ENCODE assay signal across 7 mouse cellular contexts in genomic region chr2:119236682-119237209, GRCm38 (mm10). TPM values are rescaled to one million over a fixed set of nuclear protein-coding genes. Genes with fewer than 3 reads are reported as not detected.
DNase-seq lines count a peak whose midpoint lies in the region; ATAC-seq and TF ChIP-seq lines count a peak whose summit lies in the region.

No protein-coding gene starts in this region.

- TF ChIP-seq CTCF in lung, embryonic 14.5 days (IDR thresholded peaks at IDR 0.05; ENCODE audit: low read depth), result no peak

- WGBS in lung, embryonic 14.5 days, result 6% methylated on average over 24 of the region's 25 CpGs
- WGBS in embryonic facial prominence, embryonic 14.5 days, result 8% methylated on average over 15 of the region's 25 CpGs
- 5% methylated on average over 25 of the region's 25 CpGs for WGBS in intestine, embryonic 16.5 days
- WGBS in neural tube, embryonic 15.5 days, result 6% methylated on average over 25 of the region's 25 CpGs

- H3K9me3 ChIP-seq in lung, embryonic 14.5 days (ENCODE audit: low read depth, low read length), result no peaks in the 10 kb centered on the region
- H3K9me3 ChIP-seq in embryonic facial prominence, embryonic 14.5 days (ENCODE audit: control insufficient read depth, low read length), result no peaks in the 10 kb centered on the region
- no peaks in the 10 kb centered on the region for H3K9me3 ChIP-seq in intestine, embryonic 16.5 days (ENCODE audit: control insufficient read depth, low read length)
- no peaks in the 10 kb centered on the region for H3K9me3 ChIP-seq in neural tube, embryonic 15.5 days (replicated peaks)

- H3K27me3 ChIP-seq in lung, embryonic 14.5 days (ENCODE audit: insufficient read depth, low read length), result peaks cover 36% of the 10 kb centered on the region
- peaks cover 53% of the 10 kb centered on the region for H3K27me3 ChIP-seq in embryonic facial prominence, embryonic 14.5 days (replicated peaks; ENCODE audit: control insufficient read depth, insufficient read depth, low read length)
- H3K27me3 ChIP-seq in intestine, embryonic 16.5 days (replicated peaks; ENCODE audit: control insufficient read depth, insufficient read depth, low read length), result peaks cover 32% of the 10 kb centered on the region
- H3K27me3 ChIP-seq in neural tube, embryonic 15.5 days (replicated peaks), result peaks cover 64% of the 10 kb centered on the region

- H3K4me3 ChIP-seq in lung, embryonic 14.5 days (ENCODE audit: low read depth, low read length), result peak overlapping the region; percentile 53
- peak overlapping the region; percentile 50 for H3K4me3 ChIP-seq in embryonic facial prominence, embryonic 14.5 days (ENCODE audit: low read depth, low read length)
- H3K4me3 ChIP-seq in intestine, embryonic 16.5 days (ENCODE audit: low read length), result peak overlapping the region; percentile 63
- H3K4me3 ChIP-seq in neural tube, embryonic 15.5 days (replicated peaks), result peak overlapping the region; percentile 36

- no peaks in the 10 kb centered on the region for H3K36me3 ChIP-seq in lung, embryonic 14.5 days (ENCODE audit: insufficient read depth)
- H3K36me3 ChIP-seq in embryonic facial prominence, embryonic 14.5 days (ENCODE audit: control insufficient read depth, insufficient read depth, low read length), result no peaks in the 10 kb centered on the region
- no peaks in the 10 kb centered on the region for H3K36me3 ChIP-seq in intestine, embryonic 16.5 days (ENCODE audit: control insufficient read depth, insufficient read depth, low read length)
- H3K36me3 ChIP-seq in neural tube, embryonic 15.5 days, result no peaks in the 10 kb centered on the region

- no peaks in the 10 kb centered on the region for H3K4me1 ChIP-seq in lung, embryonic 14.5 days (ENCODE audit: insufficient read depth)
- H3K4me1 ChIP-seq in embryonic facial prominence, embryonic 14.5 days (ENCODE audit: control insufficient read depth, insufficient read depth, low read length), result no peaks in the 10 kb centered on the region
- H3K4me1 ChIP-seq in intestine, embryonic 16.5 days (ENCODE audit: control insufficient read depth, insufficient read depth, low read length), result peaks cover 7% of the 10 kb centered on the region; the same call in 1 of the 2 replicates
- peaks cover 14% of the 10 kb centered on the region for H3K4me1 ChIP-seq in neural tube, embryonic 15.5 days

- H3K27ac ChIP-seq in lung, embryonic 14.5 days (ENCODE audit: low read depth), result peak overlapping the region; percentile 34; the same call in 1 of the 2 replicates
- no peak overlapping the region for H3K27ac ChIP-seq in embryonic facial prominence, embryonic 14.5 days (replicated peaks; ENCODE audit: low read depth, low read length)
- peak overlapping the region; percentile 94 for H3K27ac ChIP-seq in intestine, embryonic 16.5 days (ENCODE audit: low read length)
- H3K27ac ChIP-seq in neural tube, embryonic 15.5 days (replicated peaks), result no peak overlapping the region

- peak overlapping the region; percentile 73 for H3K4me2 ChIP-seq in lung, embryonic 14.5 days
- H3K4me2 ChIP-seq in embryonic facial prominence, embryonic 14.5 days (ENCODE audit: low read depth, low read length), result peak overlapping the region; percentile 81
- peak overlapping the region; percentile 66 for H3K4me2 ChIP-seq in intestine, embryonic 16.5 days (ENCODE audit: low read depth, low read length)
- peak overlapping the region; percentile 57 for H3K4me2 ChIP-seq in neural tube, embryonic 15.5 days

- no peak; the same call in 1 of the 2 replicates for ATAC-seq in lung, embryonic 14.5 days (ENCODE audit: insufficient read depth)
- 0 out of 2 replicates have a peak, but pooled peaks have one; percentile 19 for ATAC-seq in embryonic facial prominence, embryonic 14.5 days (ENCODE audit: low read depth)
- peak; percentile 22; the same call in 1 of the 2 replicates for ATAC-seq in intestine, embryonic 16.5 days
- no peak for ATAC-seq in neural tube, embryonic 15.5 days (ENCODE audit: low FRiP score)
- no peak for ATAC-seq in megakaryocyte progenitor cell, adult 5-6 weeks (replicated peaks; ENCODE audit: poor library complexity)

- no peak for DNase-seq in lung, embryonic 14.5 days
- no peak for DNase-seq in lung, postnatal 36 days
- no peak for DNase-seq in embryonic facial prominence, embryonic 14.5 days (ENCODE audit: low spot score)
- no peak for DNase-seq in left cerebral cortex, adult 11 months (ENCODE audit: low spot score)

- H3K9ac ChIP-seq in lung, embryonic 14.5 days, result peak overlapping the region; percentile 45
- peak overlapping the region; percentile 58 for H3K9ac ChIP-seq in embryonic facial prominence, embryonic 14.5 days (ENCODE audit: low read depth, low read length)
- H3K9ac ChIP-seq in intestine, embryonic 16.5 days (ENCODE audit: low read depth, low read length), result peak overlapping the region; percentile 83
- 0 out of 2 replicates have a peak overlapping the region, but pooled peaks have one; percentile 8 for H3K9ac ChIP-seq in neural tube, embryonic 15.5 days (replicated peaks)

RNA-seq across cellular contexts. Expression of gene Spint1, which starts 0.4 kb away (rescaled TPM):
- polyA plus RNA-seq in lung, embryonic 14.5 days (2014; fragmentation: Nextera tagmentation; extraction: Ambion mirVana), result 25.4 and 25.5 TPM in 2 replicates
- polyA plus RNA-seq in embryonic facial prominence, embryonic 14.5 days (2014; fragmentation: Nextera tagmentation; extraction: Ambion mirVana), result 14.1 and 17.0 TPM in 2 replicates
- polyA plus RNA-seq in intestine, embryonic 16.5 days (2015; fragmentation: Nextera tagmentation; extraction: Ambion mirVana), result 114 and 132 TPM in 2 replicates
- 0.49 and 11.0 TPM in 2 replicates for polyA plus RNA-seq in neural tube, embryonic 15.5 days (2015; fragmentation: Nextera tagmentation; extraction: Ambion mirVana)
- total RNA-seq in megakaryocyte progenitor cell, adult 5-6 weeks (2015), result 0.20 and 0.44 TPM in 2 replicates
- total RNA-seq in megakaryocyte progenitor cell, adult 5-6 weeks (2017), result 0.14 TPM in 1 of 2 replicates, not detected in the other

RNA-seq across cellular contexts. Expression of gene Ppp1r14d, which starts 7.0 kb away (rescaled TPM):
- polyA plus RNA-seq in lung, embryonic 14.5 days (2014; fragmentation: Nextera tagmentation; extraction: Ambion mirVana), result 0.41 and 0.42 TPM in 2 replicates
- 0.38 TPM in 1 of 2 replicates, not detected in the other for polyA plus RNA-seq in embryonic facial prominence, embryonic 14.5 days (2014; fragmentation: Nextera tagmentation; extraction: Ambion mirVana)
- polyA plus RNA-seq in intestine, embryonic 16.5 days (2015; fragmentation: Nextera tagmentation; extraction: Ambion mirVana), result 30.1 and 35.2 TPM in 2 replicates
- 0.40 TPM in 1 of 2 replicates, not detected in the other for polyA plus RNA-seq in neural tube, embryonic 15.5 days (2015; fragmentation: Nextera tagmentation; extraction: Ambion mirVana)
- total RNA-seq in megakaryocyte progenitor cell, adult 5-6 weeks (2015), result not detected in 2 replicates
- not detected in 2 replicates for total RNA-seq in megakaryocyte progenitor cell, adult 5-6 weeks (2017)

RNA-seq across cellular contexts. Expression of gene Dnajc17, which starts 28.2 kb away (rescaled TPM):
- 17.8 and 19.0 TPM in 2 replicates for polyA plus RNA-seq in lung, embryonic 14.5 days (2014; fragmentation: Nextera tagmentation; extraction: Ambion mirVana)
- 15.7 and 19.8 TPM in 2 replicates for polyA plus RNA-seq in embryonic facial prominence, embryonic 14.5 days (2014; fragmentation: Nextera tagmentation; extraction: Ambion mirVana)
- 10.3 and 14.9 TPM in 2 replicates for polyA plus RNA-seq in intestine, embryonic 16.5 days (2015; fragmentation: Nextera tagmentation; extraction: Ambion mirVana)
- 23.9 and 26.1 TPM in 2 replicates for polyA plus RNA-seq in neural tube, embryonic 15.5 days (2015; fragmentation: Nextera tagmentation; extraction: Ambion mirVana)
- 32.6 and 34.6 TPM in 2 replicates for total RNA-seq in megakaryocyte progenitor cell, adult 5-6 weeks (2015)
- total RNA-seq in megakaryocyte progenitor cell, adult 5-6 weeks (2017), result 86.0 and 87.8 TPM in 2 replicates

RNA-seq across cellular contexts. Expression of gene Zfyve19, which starts 28.3 kb away (rescaled TPM):
- 49.6 and 50.5 TPM in 2 replicates for polyA plus RNA-seq in lung, embryonic 14.5 days (2014; fragmentation: Nextera tagmentation; extraction: Ambion mirVana)
- polyA plus RNA-seq in embryonic facial prominence, embryonic 14.5 days (2014; fragmentation: Nextera tagmentation; extraction: Ambion mirVana), result 41.0 and 43.0 TPM in 2 replicates
- polyA plus RNA-seq in intestine, embryonic 16.5 days (2015; fragmentation: Nextera tagmentation; extraction: Ambion mirVana), result 69.1 and 69.8 TPM in 2 replicates
- polyA plus RNA-seq in neural tube, embryonic 15.5 days (2015; fragmentation: Nextera tagmentation; extraction: Ambion mirVana), result 64.2 and 68.0 TPM in 2 replicates
- 29.4 and 38.4 TPM in 2 replicates for total RNA-seq in megakaryocyte progenitor cell, adult 5-6 weeks (2015)
- 59.2 and 79.1 TPM in 2 replicates for total RNA-seq in megakaryocyte progenitor cell, adult 5-6 weeks (2017)

RNA-seq across cellular contexts. Expression of gene Rhov, which starts 34.3 kb away (rescaled TPM):
- polyA plus RNA-seq in lung, embryonic 14.5 days (2014; fragmentation: Nextera tagmentation; extraction: Ambion mirVana), result 0.11 and 0.24 TPM in 2 replicates
- polyA plus RNA-seq in embryonic facial prominence, embryonic 14.5 days (2014; fragmentation: Nextera tagmentation; extraction: Ambion mirVana), result 9.8 and 10.4 TPM in 2 replicates
- 3.9 and 4.1 TPM in 2 replicates for polyA plus RNA-seq in intestine, embryonic 16.5 days (2015; fragmentation: Nextera tagmentation; extraction: Ambion mirVana)
- 39.5 and 46.6 TPM in 2 replicates for polyA plus RNA-seq in neural tube, embryonic 15.5 days (2015; fragmentation: Nextera tagmentation; extraction: Ambion mirVana)
- total RNA-seq in megakaryocyte progenitor cell, adult 5-6 weeks (2015), result not detected in 2 replicates
- not detected in 2 replicates for total RNA-seq in megakaryocyte progenitor cell, adult 5-6 weeks (2017)

Comparison
In these comparisons a context has a peak if more than half of its experiments do, and no peak if none do; other contexts are left out.
1. ATAC-seq: peak in embryonic facial prominence, embryonic 14.5 days (single experiment) and intestine, embryonic 16.5 days (single experiment); none in lung, embryonic 14.5 days (single experiment), neural tube, embryonic 15.5 days (single experiment) and megakaryocyte progenitor cell, adult 5-6 weeks (single experiment).
2. H3K27ac ChIP-seq: peak in lung, embryonic 14.5 days (single experiment) and intestine, embryonic 16.5 days (single experiment); none in embryonic facial prominence, embryonic 14.5 days (single experiment) and neural tube, embryonic 15.5 days (single experiment).
3. H3K9ac ChIP-seq: peak in every context shown above with its lines; median percentile 83 in intestine, embryonic 16.5 days; 58 in embryonic facial prominence, embryonic 14.5 days; 45 in lung, embryonic 14.5 days; 8 in neural tube, embryonic 15.5 days.
4. RNA of gene Ppp1r14d, which starts 7.0 kb away (polyA plus RNA-seq): 30.1 to 35.2 TPM in intestine, embryonic 16.5 days; 0.41 to 0.42 TPM in lung, embryonic 14.5 days, 0.38 TPM in embryonic facial prominence, embryonic 14.5 days and 0.40 TPM in neural tube, embryonic 15.5 days; every median in the first group is over 10 times any median in the second.
5. Peak in every context shown above with its lines, with median percentiles within 50 percentile points of each other: H3K4me2 ChIP-seq and H3K4me3 ChIP-seq.